Mouse (Mus musculus): ENCODE data around the gene Tpst2.

Gene Tpst2

DNA sequence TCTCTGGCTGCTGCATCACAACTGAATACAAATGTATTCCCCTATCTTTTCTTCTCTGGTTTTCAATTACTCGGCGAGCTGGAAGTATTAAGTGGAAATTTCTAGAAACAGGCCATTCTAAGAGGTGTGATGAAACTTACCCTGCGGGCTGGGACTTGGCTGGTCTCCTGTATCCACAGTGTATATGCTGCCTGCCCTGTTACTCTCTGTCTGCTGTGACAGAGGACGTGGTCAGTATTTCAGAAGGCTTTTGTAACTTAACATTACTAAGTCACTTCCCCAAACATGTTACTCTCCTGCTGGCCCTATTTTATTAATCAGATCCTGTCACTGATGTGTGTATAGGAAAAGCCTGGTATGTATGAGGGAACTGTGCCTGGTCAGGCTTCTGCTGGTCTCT lies 5.2 kb downstream of the Tpst2 start:
- DNase-seq (ENCODE audit: low spot score in 2 of 2): no peak

DNA sequence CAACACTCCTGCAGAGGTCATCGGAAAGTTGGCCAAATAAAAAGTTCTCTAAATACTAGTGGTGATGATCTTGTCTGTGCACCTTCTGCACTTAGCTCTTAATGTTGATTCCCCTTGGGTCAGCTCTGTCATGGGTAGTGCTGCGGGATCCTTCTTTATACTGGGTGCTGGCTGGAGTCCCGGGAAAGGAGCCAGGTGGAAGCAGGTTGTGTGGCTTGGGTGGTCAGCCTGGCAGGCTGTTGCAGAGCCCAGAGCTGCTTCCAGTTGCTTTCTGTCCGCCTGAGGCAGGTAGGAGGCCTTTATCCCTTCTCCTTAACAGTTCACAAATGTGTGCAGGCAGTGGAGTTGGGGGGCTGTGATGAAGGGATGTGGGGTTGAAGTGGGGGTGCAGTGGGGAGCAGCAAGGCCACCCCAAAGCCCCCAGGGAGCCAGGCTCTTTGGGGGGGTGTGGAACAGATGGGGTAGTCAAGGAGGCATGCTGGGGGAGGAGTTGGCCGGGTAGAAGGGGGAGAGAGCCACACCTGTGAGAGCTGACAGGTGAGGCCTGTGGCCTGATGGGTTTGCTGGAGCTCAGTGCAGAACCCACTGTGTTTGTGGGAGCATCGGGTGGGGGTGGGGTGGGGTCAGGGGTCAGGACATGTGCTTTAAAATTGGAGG lies 5.8 kb downstream of the Tpst2 start:
- no peak for DNase-seq (ENCODE audit: low spot score in 2 of 2)

DNA sequence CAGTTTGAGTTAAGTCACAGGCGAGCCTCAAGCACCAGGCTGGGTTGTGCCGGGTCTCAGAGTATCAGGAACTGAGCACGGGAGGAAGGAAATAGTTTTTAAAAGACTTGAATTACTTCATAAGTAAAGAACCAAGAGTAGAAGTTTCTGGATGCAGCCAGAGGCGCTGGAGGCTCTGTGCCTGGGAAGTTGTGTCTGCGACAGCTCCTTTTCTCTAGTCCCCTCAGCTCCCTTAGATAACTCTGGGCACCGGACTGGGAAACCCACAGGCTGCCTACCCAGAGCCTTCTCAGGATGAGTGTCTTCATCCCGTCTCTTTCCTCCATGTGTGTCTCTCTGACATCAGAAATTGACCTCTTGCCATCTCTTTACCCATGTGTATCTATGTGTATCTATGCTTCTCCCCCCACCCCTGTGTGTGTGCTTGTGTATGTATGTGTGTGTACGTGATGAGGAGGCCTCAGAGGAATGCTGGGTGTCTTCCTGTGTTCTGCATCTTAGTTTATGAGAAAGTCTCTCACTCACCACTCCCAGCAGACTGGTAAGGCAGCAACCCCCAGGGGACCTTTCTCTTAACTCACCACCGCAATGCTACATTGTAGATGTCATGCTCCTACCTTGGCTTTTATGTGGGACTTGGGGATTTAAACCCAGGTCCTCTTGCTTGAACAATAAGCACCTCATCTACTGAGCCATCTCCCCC lies 6.4 kb downstream of the Tpst2 start:
- no peak for DNase-seq (ENCODE audit: low spot score in 2 of 2)

DNA sequence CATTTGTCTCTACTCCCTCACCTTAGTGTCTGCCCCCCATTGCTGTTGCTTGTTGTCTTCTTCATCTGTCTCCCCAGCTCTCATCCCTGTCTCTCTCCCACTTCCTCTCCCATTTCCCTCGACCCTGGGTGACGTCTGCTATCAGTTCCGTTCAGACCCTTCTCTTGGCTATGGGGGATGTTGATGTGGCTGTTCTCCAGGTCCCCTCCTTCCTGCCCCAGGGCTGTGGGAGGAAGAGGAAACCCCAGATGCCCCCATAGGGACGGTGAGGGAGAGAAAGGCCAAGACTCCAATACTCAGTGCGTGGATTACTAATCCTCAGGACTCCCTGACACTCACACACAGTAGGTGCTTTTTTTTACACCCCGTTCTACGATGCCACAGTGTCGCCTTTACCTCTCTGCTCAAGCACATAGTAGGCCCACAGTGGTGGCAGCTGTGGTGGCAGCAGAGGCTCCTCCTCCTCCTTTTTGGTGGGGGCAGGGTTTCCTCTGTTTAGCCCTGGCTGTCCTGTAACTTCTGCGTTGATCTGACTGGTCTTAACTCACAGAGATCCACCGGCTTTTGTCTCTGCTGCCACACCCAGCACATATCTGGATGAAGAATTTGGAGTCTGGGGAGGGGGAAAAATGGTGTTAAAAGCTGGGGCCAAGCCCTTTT lies 7.2 kb downstream of the Tpst2 start:
- DNase-seq (ENCODE audit: low spot score in 2 of 2): no peak

DNA sequence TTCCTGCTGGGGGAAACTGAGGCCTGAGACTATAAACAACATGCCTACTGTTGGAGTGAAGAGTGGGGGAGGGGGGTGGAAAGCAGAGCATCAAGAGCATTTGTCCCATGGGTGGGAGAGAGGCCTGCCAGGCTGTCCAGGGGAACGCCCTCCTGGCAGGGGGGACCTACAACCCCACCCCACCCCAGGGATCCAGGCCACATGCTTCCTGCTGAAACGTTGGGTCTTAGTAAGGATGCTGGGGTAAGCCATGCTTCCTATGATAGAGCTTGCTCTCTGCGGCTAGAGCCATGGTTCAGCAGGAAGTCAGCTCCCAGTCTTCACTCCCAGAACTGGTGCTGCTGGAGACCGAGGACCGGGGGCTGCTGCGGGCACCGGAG lies 7.7 kb downstream of the Tpst2 start:
- DNase-seq (ENCODE audit: low spot score in 2 of 2): no peak

DNA sequence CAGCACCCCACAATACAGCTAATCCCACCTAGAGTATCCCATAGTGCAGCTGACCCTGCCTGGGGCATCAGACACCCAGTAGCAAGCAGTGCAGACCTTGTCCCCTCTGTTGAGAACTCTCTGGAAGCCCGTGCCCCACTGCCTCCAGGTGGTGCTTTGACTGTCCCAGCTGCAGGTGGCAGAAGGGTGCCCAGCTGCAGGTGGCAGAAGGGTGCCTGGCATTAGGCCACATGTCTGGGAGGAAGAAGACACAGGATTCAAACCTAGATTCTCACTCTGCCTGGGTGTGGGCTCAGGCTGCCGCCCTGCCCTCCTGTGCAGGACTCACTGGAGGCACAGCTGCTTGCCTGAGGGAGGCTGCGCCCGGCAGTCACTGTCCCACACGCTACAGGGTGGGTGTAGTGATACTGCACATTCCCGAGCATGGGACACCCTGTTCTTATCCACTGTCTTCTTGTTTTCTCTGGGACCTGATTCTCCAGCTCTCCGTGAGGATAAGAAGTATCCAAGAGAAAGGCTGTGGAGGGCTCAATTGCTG lies 9.1 kb downstream of the Tpst2 start:
- no peak for DNase-seq (ENCODE audit: low spot score in 2 of 2)

DNA sequence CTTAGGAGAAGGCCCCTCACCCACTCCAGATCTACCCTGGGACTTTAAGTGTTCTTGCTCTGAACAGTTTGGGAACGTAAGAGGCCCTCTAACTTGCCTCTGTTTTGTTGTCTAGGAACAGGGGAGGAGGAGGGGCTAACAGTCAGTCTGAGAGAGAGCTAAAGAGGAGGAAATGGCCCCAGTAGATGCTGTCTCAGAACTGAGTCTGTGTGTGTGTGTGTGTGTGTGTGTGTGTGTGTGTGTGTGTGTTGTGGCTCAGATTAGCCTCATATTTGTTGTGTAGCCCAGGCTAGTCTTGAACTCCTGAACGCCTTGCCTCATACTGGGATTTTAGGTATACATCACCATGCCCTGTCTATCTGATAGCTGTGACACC lies 10.1 kb downstream of the Tpst2 start:
- no peak for DNase-seq (ENCODE audit: low spot score in 2 of 2)

DNA sequence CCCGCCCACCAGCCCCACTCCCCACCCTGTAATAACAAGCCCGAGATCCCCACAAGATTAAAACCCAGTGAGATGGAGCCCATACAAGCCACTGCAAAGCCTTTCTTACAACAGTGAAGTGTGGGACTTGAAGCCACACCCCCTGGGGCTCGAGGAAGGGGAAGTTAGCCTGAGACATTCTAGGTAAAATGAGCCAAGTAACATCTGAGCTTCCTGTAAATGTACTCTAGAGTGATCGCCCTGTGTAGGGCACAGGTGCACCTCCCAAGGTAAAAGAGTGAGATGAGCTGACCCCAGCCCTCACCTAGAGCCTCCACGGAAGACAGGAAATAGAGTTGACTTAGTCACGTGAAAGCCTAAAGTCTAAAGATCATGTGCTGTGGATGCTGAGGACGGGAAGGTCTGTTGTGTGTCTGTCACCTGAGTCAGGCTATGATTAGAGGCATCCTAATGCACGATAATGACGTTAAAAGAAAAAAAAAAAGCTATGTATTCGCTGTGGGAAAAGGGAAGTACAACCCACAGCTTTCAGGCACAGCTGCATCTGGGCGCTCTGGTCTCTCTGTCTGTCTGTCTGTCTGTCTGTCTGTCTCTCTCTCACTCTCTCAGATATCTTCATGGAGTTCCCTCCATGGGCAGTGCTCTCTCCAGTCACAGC lies 10.6 kb downstream of the Tpst2 start:
- DNase-seq (ENCODE audit: low spot score in 2 of 2): no peak

DNA sequence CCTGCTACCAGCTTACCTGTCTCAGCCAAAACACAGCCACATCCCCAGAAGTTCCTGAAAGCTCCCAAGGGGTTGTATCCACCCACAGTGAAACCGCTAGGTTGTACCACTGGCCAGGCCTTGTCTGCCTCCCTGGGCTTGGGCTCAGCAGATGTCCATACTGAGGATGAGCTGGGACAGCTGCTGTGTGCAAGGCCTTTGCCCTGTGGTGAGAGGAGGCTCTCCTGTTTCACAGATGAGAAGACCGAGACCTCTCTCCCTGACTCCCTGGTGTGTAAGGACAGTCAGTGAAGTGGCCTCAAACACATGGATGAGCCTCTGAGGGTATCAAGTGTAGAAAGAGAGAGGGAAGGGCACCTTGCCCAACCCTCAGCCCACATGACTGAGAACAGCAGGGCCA lies 11.2 kb downstream of the Tpst2 start:
- DNase-seq (ENCODE audit: low spot score in 2 of 2): no peak

DNA sequence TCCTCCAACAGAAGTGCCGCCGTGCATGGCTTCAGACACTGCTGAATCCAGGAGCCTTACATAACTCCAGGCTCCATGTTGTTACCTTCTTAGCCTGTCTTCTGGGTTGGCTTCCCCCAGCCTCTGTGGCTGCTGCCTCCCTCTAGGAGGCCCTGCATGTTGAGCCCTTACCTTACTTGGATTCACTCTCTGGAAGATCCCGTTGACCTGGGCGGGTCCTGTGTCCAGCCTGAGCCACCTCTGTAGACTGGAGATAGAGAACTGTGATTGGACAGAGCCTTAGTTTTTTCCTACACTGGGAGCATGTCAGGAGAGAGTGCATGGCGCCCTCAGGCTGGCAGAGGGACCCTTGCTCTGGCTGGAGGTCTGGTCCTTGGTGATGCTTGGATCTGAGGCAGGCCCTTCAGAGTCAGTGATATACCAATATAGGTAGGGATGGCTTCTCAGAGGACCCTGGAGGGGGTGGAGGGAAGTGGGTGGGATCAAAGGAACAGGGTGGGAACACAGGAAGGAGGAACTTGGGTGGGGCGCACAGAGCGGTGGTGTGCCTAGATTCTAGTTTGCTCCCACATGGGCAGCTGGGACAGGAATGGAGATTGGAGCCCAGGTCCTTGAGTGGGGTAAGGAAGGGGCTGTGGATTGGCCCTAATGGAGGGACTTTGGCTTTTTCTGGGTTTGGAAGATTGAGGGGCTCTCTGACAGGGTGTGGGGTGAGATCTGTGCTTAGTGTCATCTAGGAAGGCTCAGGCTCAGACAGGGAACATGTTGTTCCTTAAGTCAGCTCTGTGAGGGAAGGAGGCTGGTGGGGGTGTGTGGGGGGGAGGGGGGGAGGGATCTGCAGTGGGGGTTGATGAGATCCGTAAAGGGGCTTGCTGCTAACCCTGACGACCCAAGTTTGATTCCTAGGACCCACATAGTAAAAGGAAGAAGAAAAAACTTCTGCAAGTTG lies 12.0 kb downstream of the Tpst2 start:
- DNase-seq (ENCODE audit: low spot score in 2 of 2): no peak

DNA sequence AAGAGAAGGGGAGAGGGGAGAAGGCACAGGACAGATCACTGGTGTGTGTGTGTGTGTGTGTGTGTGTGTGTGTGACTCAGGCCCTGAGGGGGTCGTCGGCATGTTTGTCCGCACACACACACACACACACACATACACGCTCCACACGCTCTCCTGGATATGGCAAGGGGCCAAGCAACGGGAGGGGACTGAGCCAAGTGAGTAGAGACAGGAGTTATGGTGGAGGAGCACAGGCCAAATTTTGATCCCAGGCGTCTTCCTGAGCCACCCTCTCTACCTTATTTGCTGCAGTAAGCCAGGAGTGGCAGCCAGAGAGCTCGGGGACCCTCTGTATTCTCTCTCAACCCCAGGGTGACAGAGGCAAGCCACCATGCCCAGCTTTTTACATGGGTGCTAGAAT lies 12.7 kb downstream of the Tpst2 start:
- DNase-seq (ENCODE audit: low spot score in 2 of 2): no peak

DNA sequence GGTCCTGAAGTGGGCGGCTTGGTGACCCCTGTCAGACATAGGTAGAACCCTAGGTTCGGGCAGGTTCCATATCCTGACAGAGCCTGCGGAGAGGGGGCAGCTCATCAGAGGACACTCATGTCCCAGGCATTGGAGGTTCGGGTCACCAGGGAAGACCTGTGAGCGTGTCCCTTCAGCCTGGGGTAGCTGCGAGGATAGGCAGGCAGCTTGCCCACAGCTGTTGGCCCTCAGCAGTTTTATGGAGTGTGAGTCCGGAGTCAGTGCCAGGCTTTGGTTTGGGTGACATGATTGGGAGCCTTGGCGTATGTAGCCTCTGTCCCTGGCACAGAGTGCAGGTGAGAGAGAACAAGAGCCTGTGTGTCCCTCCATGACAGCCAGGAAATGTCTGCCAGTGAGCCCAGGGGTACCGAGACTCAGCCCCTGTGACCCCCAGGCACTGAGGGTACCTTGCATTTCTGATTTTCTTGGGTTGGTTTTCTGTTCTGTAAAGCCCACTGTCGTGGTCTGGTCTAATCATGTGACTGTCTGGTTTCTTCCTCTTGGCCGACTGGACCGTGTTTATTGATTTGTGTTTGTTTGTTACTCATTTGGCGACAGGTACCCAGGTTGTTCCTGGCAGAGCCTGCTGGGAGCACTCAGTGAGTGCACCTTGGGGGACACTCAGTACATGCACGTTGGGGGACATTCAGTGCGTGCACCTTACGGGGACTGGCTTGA lies 13.5 kb downstream of the Tpst2 start:
- no peak for DNase-seq (ENCODE audit: low spot score in 2 of 2)

DNA sequence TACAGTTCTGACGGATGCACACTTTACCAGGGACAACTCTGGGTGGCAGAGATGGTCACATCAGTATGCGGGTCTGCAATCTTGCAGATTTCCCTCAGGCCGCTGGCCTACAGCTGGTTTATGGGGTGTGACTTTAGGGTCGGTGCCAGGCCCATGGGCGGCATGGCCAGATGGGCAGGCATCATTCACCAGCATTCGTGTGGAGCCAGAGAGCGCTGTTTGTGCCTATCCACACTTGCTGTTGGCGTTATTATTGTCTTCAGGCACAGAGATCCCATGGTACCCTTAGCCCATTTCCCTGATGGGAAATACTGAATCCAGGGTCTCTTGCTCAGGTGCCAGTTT lies 14.0 kb downstream of the Tpst2 start:
- no peak for DNase-seq (ENCODE audit: low spot score in 2 of 2)

DNA sequence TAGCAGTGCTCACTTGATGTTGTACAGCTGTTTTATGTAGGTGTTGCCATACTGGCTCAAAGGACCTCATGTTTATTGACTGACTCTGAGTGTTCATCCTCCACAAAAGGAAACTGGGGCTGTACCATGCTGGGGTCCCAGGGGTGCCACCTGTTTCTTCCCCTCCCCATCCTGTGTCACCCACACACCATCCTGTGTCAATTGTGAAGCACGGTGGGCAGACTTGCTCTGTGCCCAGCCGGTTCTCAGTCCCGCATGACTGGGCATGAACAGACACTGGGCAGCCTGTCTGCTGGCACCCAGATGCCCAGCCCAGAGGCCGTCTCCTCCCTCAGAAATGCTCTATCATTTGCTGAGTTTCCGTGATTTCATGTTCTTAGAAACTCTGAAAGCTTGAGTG lies 15.4 kb downstream of the Tpst2 start:
- no peak for DNase-seq (ENCODE audit: low spot score in 2 of 2)

DNA sequence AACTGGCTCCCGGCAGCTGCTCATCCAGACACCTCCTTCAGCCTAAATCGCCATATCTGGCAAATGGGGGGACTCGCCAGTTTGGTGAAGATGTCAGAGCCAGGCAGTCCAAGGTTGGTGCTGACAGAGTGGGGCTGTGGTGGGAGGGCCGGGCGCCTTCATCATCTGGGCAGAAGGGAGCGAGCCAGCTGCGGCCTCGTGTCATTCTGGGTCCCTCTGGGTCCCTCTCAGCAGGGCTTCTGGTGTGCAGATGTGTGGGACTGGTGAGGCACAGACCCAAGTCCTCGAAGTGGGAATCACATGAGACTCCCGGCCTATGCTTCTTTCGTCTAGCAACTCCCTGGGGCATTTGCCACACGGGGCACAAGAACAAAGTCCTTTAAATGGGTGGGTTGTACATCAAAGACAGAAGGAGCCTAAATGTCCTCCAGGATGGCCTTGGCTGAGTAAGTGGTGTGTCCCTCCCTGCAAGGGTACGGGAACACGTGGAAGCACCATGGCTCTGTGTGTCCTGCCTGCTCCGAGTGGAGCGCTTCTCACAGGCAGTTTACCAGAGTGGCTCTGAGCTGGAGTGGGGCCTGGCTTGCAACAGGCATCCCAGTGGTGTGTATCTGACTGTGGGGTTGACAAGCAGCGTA lies 16.0 kb downstream of the Tpst2 start:
- DNase-seq (ENCODE audit: low spot score in 2 of 2): no peak

DNA sequence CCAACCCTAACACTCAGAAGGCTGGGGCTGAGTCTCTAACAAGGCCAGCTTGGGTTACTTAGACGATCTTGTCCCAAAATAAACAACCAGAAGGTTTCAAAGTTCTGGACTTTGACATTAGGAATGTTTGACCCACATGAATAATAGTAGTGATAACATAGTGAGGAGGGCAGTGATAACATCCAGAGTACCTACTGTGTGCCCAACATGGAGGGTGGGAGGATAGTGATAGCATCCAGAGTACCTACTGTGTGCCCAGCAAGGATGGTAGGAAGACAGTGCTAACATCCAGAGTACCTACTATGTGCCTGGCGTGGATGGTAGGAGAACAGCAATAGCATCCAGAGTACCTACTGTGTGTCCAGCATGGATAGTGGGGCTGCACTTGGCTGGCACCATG lies 17.3 kb downstream of the Tpst2 start:
- DNase-seq (ENCODE audit: low spot score in 2 of 2): no peak

DNA sequence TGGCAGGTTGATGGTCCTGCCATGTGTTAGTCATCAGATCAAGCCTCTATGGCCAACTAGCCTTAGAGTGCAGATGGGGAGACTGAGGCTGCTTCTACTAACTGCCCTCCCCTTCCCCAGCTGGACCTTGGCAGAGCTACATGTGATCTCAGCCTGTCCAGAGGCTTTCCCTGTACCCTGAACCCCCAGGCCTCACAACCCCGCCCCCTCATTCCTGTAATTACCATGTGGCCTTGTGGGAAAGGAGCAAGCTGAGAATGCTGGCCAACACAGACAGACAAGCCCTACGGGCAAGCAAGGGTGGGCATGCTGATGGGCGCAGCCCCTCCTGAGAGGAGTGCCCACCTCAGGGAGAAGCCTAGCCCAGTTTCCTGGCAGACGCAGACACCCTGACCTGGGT lies 18.2 kb downstream of the Tpst2 start:
- no peak for DNase-seq (ENCODE audit: low spot score in 2 of 2)

DNA sequence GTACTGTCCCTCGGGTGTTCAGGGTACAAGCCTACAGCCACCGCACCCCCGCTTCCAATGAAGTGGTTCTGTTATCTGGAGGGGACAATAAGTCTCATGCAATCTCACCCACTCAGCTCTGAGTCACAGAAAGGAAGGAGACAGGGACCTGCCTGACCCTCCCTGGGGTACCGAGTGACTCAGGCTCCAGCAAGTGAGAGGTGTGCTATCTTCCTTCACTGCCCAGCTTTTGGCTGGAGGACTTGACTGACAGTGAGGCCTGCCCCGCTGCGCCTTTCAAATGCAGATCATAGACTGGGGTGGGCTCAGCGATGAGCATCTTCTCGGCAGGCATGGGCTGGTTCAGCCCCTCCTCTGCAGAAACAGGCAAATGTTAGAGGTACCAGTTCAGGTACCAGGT lies 18.7 kb downstream of the Tpst2 start:
- no peak for DNase-seq (ENCODE audit: low spot score in 2 of 2)

DNA sequence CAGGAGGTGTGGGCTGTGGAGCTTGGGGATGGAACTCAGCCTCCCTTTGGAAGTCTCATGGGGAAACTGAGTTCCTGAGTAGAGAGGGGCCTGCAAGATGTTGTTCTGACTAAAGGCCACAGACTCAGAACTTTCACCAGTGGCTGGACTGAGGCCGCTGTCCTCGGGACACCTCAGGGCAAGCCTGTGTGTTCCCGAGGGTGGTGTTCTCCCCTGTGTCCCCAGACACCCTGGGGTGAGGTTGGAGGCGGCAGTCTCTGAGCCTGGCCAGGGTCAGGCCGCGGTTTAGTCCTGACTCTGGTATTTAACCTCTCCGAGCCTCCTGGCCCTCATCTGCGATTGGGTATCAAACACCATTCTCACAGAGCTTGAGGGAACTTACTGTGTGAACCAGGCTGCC lies 19.1 kb downstream of the Tpst2 start:
- DNase-seq (ENCODE audit: low spot score in 2 of 2): no peak

DNA sequence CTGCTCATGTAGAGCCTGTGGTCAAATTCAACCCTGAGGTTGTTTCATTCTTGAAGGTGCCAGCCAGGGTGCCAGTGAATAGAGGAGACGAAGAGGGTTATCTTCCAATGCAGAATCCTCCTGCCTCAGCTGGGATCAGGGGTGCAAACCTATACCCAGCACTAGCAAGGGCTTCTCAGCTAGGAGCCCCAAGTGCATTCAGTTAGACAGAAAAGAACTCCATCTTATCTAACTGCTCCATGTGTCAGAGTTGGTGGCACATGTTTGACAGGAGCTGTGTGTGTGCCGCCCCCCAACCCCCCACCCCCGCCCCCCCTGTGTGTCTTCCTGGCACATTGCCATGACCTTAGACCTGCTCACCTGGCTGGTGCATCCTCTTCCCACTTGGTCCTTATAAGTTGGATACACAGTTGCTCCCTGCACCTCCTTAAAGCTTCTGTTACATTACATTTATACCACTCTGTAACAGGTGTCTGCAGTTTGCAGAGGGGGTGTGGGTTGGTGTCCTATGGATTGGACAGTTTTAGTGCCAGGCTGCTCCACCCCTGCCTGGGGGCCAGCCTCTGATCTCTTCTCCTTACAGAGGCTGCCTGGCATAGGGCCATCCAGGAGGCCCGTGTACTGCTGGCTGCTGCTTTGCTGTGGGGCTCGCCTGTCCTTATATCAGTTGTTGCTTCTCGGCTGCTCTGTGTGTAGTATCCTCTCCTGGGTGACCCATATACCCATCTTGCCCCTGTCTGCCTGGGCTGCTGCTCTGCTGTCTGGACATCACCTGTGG lies 20.1 kb downstream of the Tpst2 start:
- DNase-seq (ENCODE audit: low spot score in 2 of 2): no peak
